Mouse (Mus musculus): ENCODE results near the gene Acbd5. TPM values are rescaled to one million over a fixed set of nuclear protein-coding genes. Genes with fewer than 3 reads are reported as not detected.

The Acbd5 gene
- total and polyA plus RNA-seq, 3 experiments, result 10.9 to 15.2 (median 13.9) TPM

- H3K27ac ChIP-seq (ENCODE audit: insufficient read depth, low read depth), result no peak overlapping the region
- no peak for DNase-seq (ENCODE audit: extremely low read depth)
- no peak overlapping the region for H3K4me2 ChIP-seq (ENCODE audit: insufficient read depth, low read depth, poor library complexity, severe bottlenecking)
- H3K4me3 ChIP-seq (replicated peaks in 1 of 3; ENCODE audit: low read depth in 2 of 3, low read length in 2 of 3, poor library complexity in 1 of 3), result no peak overlapping the region
- in situ Hi-C loops (cut with MboI; ENCODE audit: low pct_ligation_motif_present, low pct_unique_long_range_greater_than_20kb, low sequenced_read_pairs), result no loop called here
- peaks cover 0 to 2% of the 10 kb centered on the region in 2 experiments; a peak in 1 of 4 replicates for H3K4me1 ChIP-seq (ENCODE audit: control insufficient read depth in 1 of 2, insufficient read depth in 2 of 2)
- peaks cover 2% of the 10 kb centered on the region for H3K9me3 ChIP-seq (replicated peaks; ENCODE audit: low read length)
- TF ChIP-seq ZC3H11A (IDR thresholded peaks at IDR 0.05; ENCODE audit: low read depth, low read length) (no peak), HCFC1 (IDR thresholded peaks at IDR 0.05; ENCODE audit: low read depth, low read length) (no peak), EP300 (IDR thresholded peaks at IDR 0.05; ENCODE audit: low read length) (no peak), CHD2 (IDR thresholded peaks at IDR 0.05; ENCODE audit: low read length) (no peak), TCF12 (IDR thresholded peaks at IDR 0.05; ENCODE audit: low read depth, low read length) (no peak), MAX (IDR thresholded peaks at IDR 0.05; ENCODE audit: low read length) (no peak), RAD21 (IDR thresholded peaks at IDR 0.05; ENCODE audit: low read depth, low read length) (no peak), MEF2A (IDR thresholded peaks at IDR 0.05; ENCODE audit: borderline replicate concordance, low read depth, low read length) (no peak), MAFK (IDR thresholded peaks at IDR 0.05; ENCODE audit: insufficient replicate concordance, low read length) (no peak), USF2 (conservative IDR thresholded peaks at IDR 0.05; ENCODE audit: low read depth, low read length) (no peak), POLR2A (IDR thresholded peaks at IDR 0.05; ENCODE audit: low read depth, low read length) (no peak), KAT2A (IDR thresholded peaks at IDR 0.05; ENCODE audit: insufficient replicate concordance, low read length) (no peak), CTCF (conservative IDR thresholded peaks at IDR 0.05 in 1 of 2, IDR thresholded peaks at IDR 0.05 in 1 of 2; ENCODE audit: low read depth in 2 of 2, low read length in 2 of 2) (no peak), MAZ (IDR thresholded peaks at IDR 0.05; ENCODE audit: low read depth, low read length) (no peak), NELFE (IDR thresholded peaks at IDR 0.05; ENCODE audit: low read depth, low read length) (no peak), ZNF384 (IDR thresholded peaks at IDR 0.05; ENCODE audit: low read depth, low read length) (no peak), UBTF (IDR thresholded peaks at IDR 0.05; ENCODE audit: low read depth, low read length) (no peak), JUN (IDR thresholded peaks at IDR 0.05; ENCODE audit: insufficient read depth, low read depth, low read length) (no peak), POLR2AphosphoS2 (IDR thresholded peaks at IDR 0.05; ENCODE audit: low read depth, low read length) (no peak)
- H3K27me3 ChIP-seq (replicated peaks), result no peaks in the 10 kb centered on the region
- no peak overlapping the region for H3K9ac ChIP-seq (ENCODE audit: insufficient read depth, low read depth)
- dilution Hi-C loops (cut with MboI; ENCODE audit: extremely low pct_ligation_motif_present, extremely low pct_unique_long_range_greater_than_20kb, low sequenced_read_pairs), result no loop called here
- peaks cover 10% of the 10 kb centered on the region for H3K79me2 ChIP-seq (replicated peaks; ENCODE audit: control insufficient read depth, extremely low read depth, insufficient read depth, poor library complexity, severe bottlenecking)
- H3K36me3 ChIP-seq (replicated peaks in 1 of 2; ENCODE audit: control insufficient read depth in 1 of 2, insufficient read depth in 1 of 2, low read length in 1 of 2), result peaks cover 28 to 59% of the 10 kb centered on the region in 2 experiments
Observed at GRCm38 (mm10) chr2:23075846-23076245, 7.9 kb downstream of the Acbd5 start.

- Histone ChIP-seq H3K27me3 (replicated peaks) (no peaks in the 10 kb centered on the region), H3K4me3 (replicated peaks in 1 of 3; ENCODE audit: low read depth in 2 of 3, low read length in 2 of 3, poor library complexity in 1 of 3) (no peak overlapping the region), H3K36me3 (replicated peaks in 1 of 2; ENCODE audit: control insufficient read depth in 1 of 2, insufficient read depth in 1 of 2, low read length in 1 of 2) (peaks cover 35 to 66% of the 10 kb centered on the region in 2 experiments), H3K4me1 (ENCODE audit: control insufficient read depth in 1 of 2, insufficient read depth in 2 of 2) (no peaks in the 10 kb centered on the region), H3K9ac (ENCODE audit: insufficient read depth, low read depth) (no peak overlapping the region), H3K27ac (ENCODE audit: insufficient read depth, low read depth) (no peak overlapping the region), H3K4me2 (ENCODE audit: insufficient read depth, low read depth, poor library complexity, severe bottlenecking) (no peak overlapping the region), H3K9me3 (replicated peaks; ENCODE audit: low read length) (peaks cover 2% of the 10 kb centered on the region), H3K79me2 (replicated peaks; ENCODE audit: control insufficient read depth, extremely low read depth, insufficient read depth, poor library complexity, severe bottlenecking) (peaks cover 4% of the 10 kb centered on the region; the same call in 1 of the 2 replicates)
- in situ Hi-C loops (cut with MboI; ENCODE audit: low pct_ligation_motif_present, low pct_unique_long_range_greater_than_20kb, low sequenced_read_pairs) (no loop called here), dilution Hi-C loops (cut with MboI; ENCODE audit: extremely low pct_ligation_motif_present, extremely low pct_unique_long_range_greater_than_20kb, low sequenced_read_pairs) (no loop called here)
- DNase-seq (ENCODE audit: extremely low read depth), result no peak
- TF ChIP-seq CTCF (conservative IDR thresholded peaks at IDR 0.05 in 1 of 2, IDR thresholded peaks at IDR 0.05 in 1 of 2; ENCODE audit: low read depth in 2 of 2, low read length in 2 of 2) (peak in 1 of 2 experiments; percentile 22; a peak in 1 of 4 replicates), ZNF384 (IDR thresholded peaks at IDR 0.05; ENCODE audit: low read depth, low read length) (no peak), CHD2 (IDR thresholded peaks at IDR 0.05; ENCODE audit: low read length) (no peak), TBP (conservative IDR thresholded peaks at IDR 0.05; ENCODE audit: low read depth, low read length) (no peak)
Observed at GRCm38 (mm10) chr2:23076783-23077182, 8.8 kb downstream of the Acbd5 start.

Data from CH12.LX (cell line).